Mouse (Mus musculus): Measurements from ENCODE around the gene Wwtr1. TPM values are rescaled to one million over a fixed set of nuclear protein-coding genes. Genes with fewer than 3 reads are reported as not detected.

Wwtr1 gene
- total and polyA plus RNA-seq, 2 experiments from 2014 or later, result 26.1 to 90.9 TPM

DNA sequence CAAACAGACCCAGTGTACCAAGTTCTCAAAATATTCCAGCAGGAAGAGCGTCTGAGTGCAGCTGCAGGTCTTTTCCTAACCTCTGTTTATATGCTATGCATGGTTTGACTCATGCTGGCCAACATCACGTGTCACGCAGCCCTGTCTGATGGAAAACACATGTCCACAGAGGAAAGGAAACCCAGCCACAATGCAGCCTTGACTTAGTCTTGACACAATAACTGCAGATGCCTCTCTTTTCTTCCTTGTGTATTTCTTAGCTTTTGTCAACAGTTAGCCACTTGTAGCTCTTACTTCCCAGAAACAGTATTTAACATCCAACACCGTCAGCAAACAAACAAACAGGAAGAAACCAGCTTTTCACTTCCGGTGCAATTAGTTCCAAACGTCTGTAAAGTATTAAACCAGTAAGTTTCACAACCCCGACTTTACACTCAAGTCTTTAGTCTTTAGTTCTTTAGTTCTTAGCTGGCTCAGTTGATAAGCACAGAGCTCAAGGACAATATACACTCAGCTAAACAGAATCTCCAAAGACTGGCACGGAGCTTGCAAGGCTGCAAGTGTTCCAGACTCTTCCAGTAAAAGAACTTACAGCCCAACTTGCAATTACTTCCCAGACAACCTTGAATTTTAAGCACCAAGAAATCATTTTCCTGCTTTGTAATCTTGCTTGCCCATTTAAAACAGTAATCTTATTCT lies 88.1 kb downstream of the Wwtr1 start:
- no peaks in the 10 kb centered on the region for H3K36me3 ChIP-seq (replicated peaks; ENCODE audit: control insufficient read depth, insufficient read depth, low read length)
- H3K4me2 ChIP-seq (ENCODE audit: low read depth, low read length), result peak overlapping the region; percentile 7; the same call in 1 of the 2 replicates
- peak overlapping the region; percentile 63 for H3K27ac ChIP-seq (ENCODE audit: low read depth)
- H3K9ac ChIP-seq (replicated peaks; ENCODE audit: low read depth, low read length), result no peak overlapping the region
- no peaks in the 10 kb centered on the region for H3K27me3 ChIP-seq (ENCODE audit: control insufficient read depth, insufficient read depth, low read length)
- 38% methylated on average over 8 of the region's 8 CpGs for WGBS
- peak; percentile 63 for DNase-seq (ENCODE audit: low spot score)
- ATAC-seq (ENCODE audit: insufficient read depth, low read depth), result peak; percentile 90
- H3K9me3 ChIP-seq (replicated peaks; ENCODE audit: control insufficient read depth, low read length), result no peaks in the 10 kb centered on the region
- H3K4me1 ChIP-seq (ENCODE audit: control insufficient read depth, insufficient read depth), result peaks cover 29% of the 10 kb centered on the region
- H3K4me3 ChIP-seq (ENCODE audit: low read depth, low read length), result no peak overlapping the region
- no peak for TF ChIP-seq EP300 (IDR thresholded peaks at IDR 0.05; ENCODE audit: low read depth)
- TF ChIP-seq CTCF (IDR thresholded peaks at IDR 0.05; ENCODE audit: low read depth), result no peak

DNA sequence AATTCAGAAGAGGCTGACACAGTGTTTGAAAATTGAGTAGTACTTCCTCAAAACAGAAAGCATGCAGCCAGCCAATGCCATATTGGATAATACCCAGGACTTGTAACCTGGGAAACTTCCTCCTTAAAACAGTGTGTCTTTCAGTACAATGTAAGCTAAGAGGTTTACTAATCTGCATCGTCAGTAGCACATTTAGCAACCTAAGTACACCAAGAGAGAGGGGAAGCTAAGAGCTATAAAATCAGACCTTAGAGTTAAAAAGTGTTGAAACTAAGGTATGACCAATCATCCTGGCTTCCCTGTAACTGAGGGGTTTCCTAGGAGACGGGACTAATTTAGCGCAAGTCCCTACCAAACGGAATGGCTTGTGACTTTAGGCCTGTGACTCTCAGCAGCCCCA lies 89.6 kb downstream of the Wwtr1 start:
- Histone ChIP-seq H3K27ac (ENCODE audit: low read depth) (no peak overlapping the region), H3K4me2 (ENCODE audit: low read depth, low read length) (no peak overlapping the region), H3K9me3 (replicated peaks; ENCODE audit: control insufficient read depth, low read length) (no peaks in the 10 kb centered on the region), H3K27me3 (ENCODE audit: control insufficient read depth, insufficient read depth, low read length) (no peaks in the 10 kb centered on the region), H3K9ac (replicated peaks; ENCODE audit: low read depth, low read length) (no peak overlapping the region), H3K4me3 (ENCODE audit: low read depth, low read length) (no peak overlapping the region), H3K4me1 (ENCODE audit: control insufficient read depth, insufficient read depth) (peaks cover 37% of the 10 kb centered on the region), H3K36me3 (replicated peaks; ENCODE audit: control insufficient read depth, insufficient read depth, low read length) (no peaks in the 10 kb centered on the region)
- ATAC-seq (ENCODE audit: insufficient read depth, low read depth) (no peak), DNase-seq (ENCODE audit: low spot score) (no peak)
- no peak for TF ChIP-seq CTCF (IDR thresholded peaks at IDR 0.05; ENCODE audit: low read depth)
- no peak for TF ChIP-seq EP300 (IDR thresholded peaks at IDR 0.05; ENCODE audit: low read depth)
- WGBS, result 73% methylated on average over 4 of the region's 4 CpGs

- H3K27me3 ChIP-seq (ENCODE audit: control insufficient read depth, insufficient read depth, low read length), result no peaks in the 10 kb centered on the region
- DNase-seq (ENCODE audit: low spot score) (no peak), ATAC-seq (ENCODE audit: insufficient read depth, low read depth) (no peak)
- H3K9me3 ChIP-seq (replicated peaks; ENCODE audit: control insufficient read depth, low read length), result no peaks in the 10 kb centered on the region
- peak overlapping the region; percentile 38 for H3K27ac ChIP-seq (ENCODE audit: low read depth)
- WGBS, result 47% methylated on average over 5 of the region's 5 CpGs
- peaks cover 4% of the 10 kb centered on the region; the same call in 1 of the 2 replicates for H3K36me3 ChIP-seq (replicated peaks; ENCODE audit: control insufficient read depth, insufficient read depth, low read length)
- no peak overlapping the region for H3K4me3 ChIP-seq (ENCODE audit: low read depth, low read length)
- TF ChIP-seq CTCF (IDR thresholded peaks at IDR 0.05; ENCODE audit: low read depth), result no peak
- TF ChIP-seq EP300 (IDR thresholded peaks at IDR 0.05; ENCODE audit: low read depth), result no peak
- H3K4me1 ChIP-seq (ENCODE audit: control insufficient read depth, insufficient read depth), result peaks cover 21% of the 10 kb centered on the region
- H3K4me2 ChIP-seq (ENCODE audit: low read depth, low read length), result 0 out of 2 replicates have a peak overlapping the region, but pooled peaks have one; percentile 2
- no peak overlapping the region for H3K9ac ChIP-seq (replicated peaks; ENCODE audit: low read depth, low read length)
Observed at GRCm38 (mm10) chr3:57481981-57482380, 93.7 kb downstream of the Wwtr1 start.

DNA sequence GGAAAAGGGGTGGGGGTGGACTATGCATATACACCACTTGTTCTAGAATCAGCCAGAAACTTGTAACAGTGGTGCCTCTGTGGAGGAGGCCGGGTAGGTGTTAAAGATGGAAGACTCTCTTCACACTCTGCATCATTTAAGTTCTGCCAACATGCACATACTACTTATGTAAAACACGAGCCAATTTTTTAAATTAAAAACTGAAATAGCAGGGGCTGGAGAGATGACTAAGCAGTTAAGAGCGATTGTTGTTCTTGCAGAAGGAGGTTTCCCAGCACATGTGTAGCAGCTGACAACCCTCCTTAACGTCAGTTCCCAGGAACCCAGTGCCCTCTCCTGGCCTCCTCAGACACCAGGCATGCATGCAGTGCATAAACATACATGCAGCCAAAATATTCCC lies 95.1 kb downstream of the Wwtr1 start:
- no peak for ATAC-seq (ENCODE audit: insufficient read depth, low read depth)
- no peak for DNase-seq (ENCODE audit: low spot score)
- TF ChIP-seq CTCF (IDR thresholded peaks at IDR 0.05; ENCODE audit: low read depth), result no peak
- TF ChIP-seq EP300 (IDR thresholded peaks at IDR 0.05; ENCODE audit: low read depth), result no peak
- H3K4me3 ChIP-seq (ENCODE audit: low read depth, low read length), result no peak overlapping the region
- no peak overlapping the region for H3K4me2 ChIP-seq (ENCODE audit: low read depth, low read length)
- no peak overlapping the region for H3K27ac ChIP-seq (ENCODE audit: low read depth)
- no peaks in the 10 kb centered on the region for H3K9me3 ChIP-seq (replicated peaks; ENCODE audit: control insufficient read depth, low read length)
- H3K36me3 ChIP-seq (replicated peaks; ENCODE audit: control insufficient read depth, insufficient read depth, low read length), result peaks cover 17% of the 10 kb centered on the region
- peaks cover 10% of the 10 kb centered on the region for H3K4me1 ChIP-seq (ENCODE audit: control insufficient read depth, insufficient read depth)
- 71% methylated on average over 4 of the region's 4 CpGs for WGBS
- H3K27me3 ChIP-seq (ENCODE audit: control insufficient read depth, insufficient read depth, low read length), result no peaks in the 10 kb centered on the region
- H3K9ac ChIP-seq (replicated peaks; ENCODE audit: low read depth, low read length), result no peak overlapping the region

GRCm38 (mm10) chr3:57474421-57474820 lies 101.3 kb downstream of the Wwtr1 start:
- no peak for TF ChIP-seq EP300 (IDR thresholded peaks at IDR 0.05; ENCODE audit: low read depth)
- TF ChIP-seq CTCF (IDR thresholded peaks at IDR 0.05; ENCODE audit: low read depth), result no peak
- no peaks in the 10 kb centered on the region for H3K27me3 ChIP-seq (ENCODE audit: control insufficient read depth, insufficient read depth, low read length)
- DNase-seq (ENCODE audit: low spot score) (no peak), ATAC-seq (ENCODE audit: insufficient read depth, low read depth) (no peak)
- no peak overlapping the region for H3K27ac ChIP-seq (ENCODE audit: low read depth)
- peaks cover 17% of the 10 kb centered on the region for H3K36me3 ChIP-seq (replicated peaks; ENCODE audit: control insufficient read depth, insufficient read depth, low read length)
- no peak overlapping the region for H3K4me3 ChIP-seq (ENCODE audit: low read depth, low read length)
- no peak overlapping the region for H3K4me2 ChIP-seq (ENCODE audit: low read depth, low read length)
- peaks cover 17% of the 10 kb centered on the region for H3K4me1 ChIP-seq (ENCODE audit: control insufficient read depth, insufficient read depth)
- no peak overlapping the region for H3K9ac ChIP-seq (replicated peaks; ENCODE audit: low read depth, low read length)
- H3K9me3 ChIP-seq (replicated peaks; ENCODE audit: control insufficient read depth, low read length), result no peaks in the 10 kb centered on the region
- 91% methylated on average over 8 of the region's 8 CpGs for WGBS

- Histone ChIP-seq H3K9me3 (replicated peaks; ENCODE audit: control insufficient read depth, low read length) (no peaks in the 10 kb centered on the region), H3K4me1 (ENCODE audit: control insufficient read depth, insufficient read depth) (peaks cover 17% of the 10 kb centered on the region), H3K4me3 (ENCODE audit: low read depth, low read length) (no peak overlapping the region), H3K27me3 (ENCODE audit: control insufficient read depth, insufficient read depth, low read length) (no peaks in the 10 kb centered on the region), H3K4me2 (ENCODE audit: low read depth, low read length) (no peak overlapping the region), H3K9ac (replicated peaks; ENCODE audit: low read depth, low read length) (no peak overlapping the region), H3K27ac (ENCODE audit: low read depth) (no peak overlapping the region), H3K36me3 (replicated peaks; ENCODE audit: control insufficient read depth, insufficient read depth, low read length) (peaks cover 17% of the 10 kb centered on the region)
- no peak for TF ChIP-seq EP300 (IDR thresholded peaks at IDR 0.05; ENCODE audit: low read depth)
- no peak for TF ChIP-seq CTCF (IDR thresholded peaks at IDR 0.05; ENCODE audit: low read depth)
- DNase-seq (ENCODE audit: low spot score) (no peak), ATAC-seq (ENCODE audit: insufficient read depth, low read depth) (no peak)
- WGBS, result 56% methylated on average over 4 of the region's 4 CpGs
Observed at GRCm38 (mm10) chr3:57472407-57472806, 103.3 kb downstream of the Wwtr1 start.

Data from heart, postnatal 0 days (tissue).